Mouse (Mus musculus) thymus, adult 2 months (tissue): ENCODE results near the gene Aspdh.

ENCODE experiments used
- CTCF ChIP-seq: fragments of 200-500 bp; IDR thresholded peaks from 2 replicates; pipeline ENCODE4 v1.5.1; 2012; ENCODE audit warnings: mild to moderate bottlenecking, control low read depth, low read length, moderate library complexity, borderline replicate concordance; ENCODE audit not compliant: control insufficient read depth, poor library complexity, insufficient read depth; ENCODE audit errors: extremely low read depth
- POLR2A ChIP-seq: fragments of 200-500 bp; IDR thresholded peaks from 2 replicates; pipeline ENCODE4 v1.6.1; 2012; ENCODE audit warnings: mild to moderate bottlenecking, low read length, control low read depth, moderate library complexity; ENCODE audit not compliant: control insufficient read depth, poor library complexity, insufficient read depth; ENCODE audit errors: extremely low read depth

- TF ChIP-seq POLR2A (no peak), CTCF (no peak)
Measured at GRCm38 (mm10) chr7:44500046-44500445, 34.9 kb downstream of the Aspdh start.
